Mouse (Mus musculus) cerebellum, adult 9-10 months (tissue): ENCODE data around the gene Nfatc3.
A peak's percentile ranks its signal among the peaks of the same experiment; 100 is the strongest.

ENCODE experiments used
- DNase-seq: peaks from one replicate; pipeline ENCODE4 v3.0.0; 2022

Nfatc3 gene

DNA sequence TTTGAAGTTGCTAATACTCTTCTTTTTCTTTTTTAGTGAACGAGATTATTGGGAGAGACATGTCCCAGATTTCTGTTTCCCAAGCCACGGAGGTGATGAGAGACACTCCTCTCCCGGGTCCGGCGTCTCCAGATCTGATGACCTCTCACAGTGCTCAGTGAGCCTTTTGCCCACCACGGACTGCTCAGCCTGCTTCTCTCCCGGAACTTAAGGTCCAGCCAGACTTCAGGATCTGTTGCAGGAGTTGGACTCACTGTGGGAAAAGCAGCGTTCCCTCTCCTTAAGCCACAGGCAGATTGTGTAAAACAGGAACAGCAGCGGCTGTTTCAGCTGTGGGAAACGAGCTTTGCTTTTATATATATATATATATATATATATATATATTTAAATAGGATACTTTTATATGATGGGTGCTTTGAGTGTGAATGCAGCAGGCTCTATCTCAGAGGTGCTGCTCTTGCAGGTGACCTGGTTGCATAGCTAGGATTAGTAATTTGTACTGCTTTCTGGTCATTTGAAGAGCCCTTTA is 69.3 kb downstream of the Nfatc3 start:
- no peak for DNase-seq

DNA sequence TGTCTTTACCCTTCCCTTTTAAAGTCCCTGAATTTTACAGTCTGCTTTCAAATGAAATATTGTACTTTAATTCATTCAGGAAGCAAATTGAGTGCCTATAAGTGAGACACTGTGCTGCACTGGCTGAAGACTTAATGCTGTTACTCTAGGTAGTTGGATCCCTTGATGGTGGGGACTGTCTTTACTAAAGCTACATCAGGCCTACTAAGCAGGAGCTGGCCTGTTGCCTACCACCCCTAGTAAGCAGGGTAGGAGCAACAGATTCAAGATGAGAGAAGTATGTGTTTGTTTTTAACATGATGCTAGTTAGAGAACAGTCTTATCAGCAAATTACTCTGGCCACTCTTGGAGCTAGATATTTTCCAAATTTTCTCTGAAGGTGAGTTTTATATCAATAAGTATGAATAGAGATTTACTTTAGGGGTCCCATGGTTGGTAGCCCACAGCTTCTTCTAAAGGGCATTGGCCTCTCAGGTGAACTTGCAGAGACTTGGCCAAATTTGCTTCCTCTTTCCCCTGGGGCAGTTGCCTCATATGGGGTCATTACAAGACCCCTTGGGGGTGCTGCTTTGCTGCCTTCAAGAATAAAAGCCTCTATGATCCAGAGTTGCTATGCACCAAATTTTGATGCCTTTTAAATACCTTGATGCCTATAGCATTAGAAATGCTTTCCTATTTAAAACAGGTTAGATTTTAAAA is 70.7 kb downstream of the Nfatc3 start:
- peak; percentile 7 for DNase-seq

DNA sequence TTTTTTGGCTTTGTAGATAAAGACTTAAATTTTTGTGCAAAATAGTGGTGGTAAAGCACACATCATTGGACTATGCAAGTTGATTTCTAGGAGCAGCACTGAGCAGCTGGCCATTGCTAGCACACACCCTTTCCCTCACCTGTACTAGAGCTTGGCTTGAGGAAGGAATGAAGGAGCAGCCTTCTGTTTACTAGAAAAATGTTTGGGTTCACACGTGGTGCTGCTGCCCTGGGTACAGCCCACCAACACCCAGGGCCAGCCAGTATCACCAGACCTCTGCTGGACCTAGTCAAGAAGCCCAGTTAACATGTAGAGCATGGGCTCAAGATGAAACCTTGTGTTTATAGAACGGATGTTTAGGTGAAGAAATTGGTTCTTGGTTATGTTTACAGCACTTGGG is 71.4 kb downstream of the Nfatc3 start:
- DNase-seq = no peak

DNA sequence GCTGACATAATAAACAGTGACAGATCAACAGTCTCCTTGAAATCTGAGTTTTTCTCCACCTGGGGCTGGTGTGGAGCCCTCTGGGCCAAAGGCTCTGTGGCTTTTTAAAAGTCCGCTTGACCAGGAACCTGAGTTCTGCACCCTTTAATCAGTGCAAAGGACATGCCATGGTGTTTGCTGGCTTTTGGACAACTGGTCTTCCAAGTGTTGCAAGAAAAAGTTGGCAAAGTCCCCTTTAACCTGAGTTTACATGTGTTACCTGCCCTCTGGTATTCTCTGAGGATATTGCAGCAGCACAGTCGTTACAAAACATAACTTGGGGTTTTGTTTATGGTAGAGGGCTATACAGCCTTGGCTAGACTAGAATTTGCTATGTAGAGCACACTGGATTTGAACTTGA is 71.9 kb downstream of the Nfatc3 start:
- no peak for DNase-seq

- no peak for DNase-seq
Measured at GRCm38 (mm10) chr8:106131021-106131420, 72.4 kb downstream of the Nfatc3 start.

DNA sequence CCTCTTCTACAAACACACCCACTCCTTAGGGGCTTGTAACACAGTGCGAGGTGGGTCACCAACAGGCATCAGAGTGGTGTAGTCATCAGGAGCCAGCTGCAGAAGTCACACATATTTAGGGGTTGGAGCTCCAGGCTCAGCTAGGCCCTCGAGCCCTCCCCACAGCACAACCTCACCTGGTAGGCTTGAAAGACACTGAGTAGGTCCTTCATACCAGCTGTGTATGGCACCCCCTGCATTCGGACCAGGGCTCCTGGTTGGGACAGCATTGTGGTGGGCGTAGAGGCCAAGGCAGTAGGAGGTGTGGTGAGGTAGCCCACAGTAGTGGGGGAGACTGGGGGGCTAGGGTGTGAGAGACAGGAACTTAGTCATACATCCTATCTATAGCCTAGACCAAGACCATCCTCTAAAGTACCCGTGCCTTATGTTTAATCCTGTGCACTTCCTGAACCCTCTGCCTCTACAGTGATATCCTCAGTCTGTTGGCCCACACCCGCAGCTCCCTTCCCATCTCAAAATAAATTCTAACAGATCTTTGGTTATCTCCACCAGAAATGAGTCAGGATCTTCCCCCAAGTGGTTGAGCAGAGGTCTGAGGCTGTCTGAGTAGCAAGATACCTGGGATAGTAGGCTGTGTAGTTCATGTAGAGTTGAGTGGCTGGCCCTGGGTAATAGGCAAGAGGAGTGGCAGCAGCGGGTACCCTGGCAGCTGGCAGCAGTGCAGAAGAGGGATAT is 73.0 kb downstream of the Nfatc3 start:
- no peak for DNase-seq

- DNase-seq = no peak
Measured at GRCm38 (mm10) chr8:106132356-106132755, 73.7 kb downstream of the Nfatc3 start.

DNA sequence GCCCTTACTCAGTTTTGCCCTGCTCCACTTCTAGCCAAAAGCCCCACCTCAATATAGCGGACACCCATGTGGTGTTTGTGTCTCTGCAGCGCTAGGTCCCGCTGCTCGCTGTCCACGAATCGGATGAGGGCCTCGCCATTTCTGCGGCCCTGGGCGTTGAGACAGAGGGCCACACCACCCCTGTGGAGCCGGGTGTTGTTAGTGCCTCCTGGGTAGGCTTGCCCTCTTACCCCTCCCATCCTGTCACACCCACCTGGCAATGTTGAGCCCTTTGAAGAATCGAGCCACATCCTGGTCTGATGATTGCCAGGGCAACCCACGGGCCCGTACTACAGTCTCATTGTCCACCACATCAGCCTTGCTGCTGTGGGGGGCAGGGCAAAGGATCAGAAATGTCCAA is 74.9 kb downstream of the Nfatc3 start:
- no peak for DNase-seq

GRCm38 (mm10) chr8:106133946-106134345 is 75.3 kb downstream of the Nfatc3 start:
- DNase-seq = no peak

DNA sequence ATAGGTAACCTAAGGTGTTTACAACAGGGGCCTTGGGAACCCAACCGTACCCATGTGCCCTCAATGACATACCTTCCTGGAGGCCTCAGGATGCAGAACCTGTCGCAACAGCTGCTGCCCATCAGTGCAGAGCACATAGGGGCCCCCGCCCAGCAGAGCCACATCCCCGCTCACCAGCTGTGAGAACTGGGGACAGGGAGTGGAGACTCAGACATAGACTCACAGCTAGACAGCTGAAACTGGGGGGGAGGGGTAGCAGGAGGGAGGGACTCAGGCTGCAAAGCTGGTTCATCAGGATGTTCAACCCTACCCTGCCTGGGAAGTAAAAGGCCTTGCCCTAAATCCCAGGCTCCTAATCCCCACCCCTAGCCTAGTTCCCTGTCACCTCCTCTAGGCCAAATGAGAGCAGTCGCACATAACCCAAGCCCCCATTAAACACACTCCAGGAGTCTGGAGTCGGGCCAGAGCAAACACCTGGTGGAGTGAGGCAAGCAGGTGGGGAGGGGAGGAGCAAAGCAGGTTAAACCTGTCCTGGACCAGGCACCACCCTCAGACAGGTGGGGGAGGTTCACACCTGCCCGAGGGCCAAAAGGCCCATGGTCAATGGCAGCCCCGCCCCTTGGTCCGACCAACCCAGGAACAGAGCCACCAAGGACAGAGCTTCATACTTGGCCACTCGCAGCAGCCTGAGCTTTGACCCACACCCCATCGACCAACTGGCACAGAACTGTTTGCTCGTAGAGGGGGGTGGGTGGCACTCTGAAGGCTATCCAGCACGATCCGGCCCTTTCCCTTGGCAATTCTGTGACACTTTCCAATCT is 76.3 kb downstream of the Nfatc3 start:
- DNase-seq = no peak

GRCm38 (mm10) chr8:106135672-106136071 is 77.0 kb downstream of the Nfatc3 start:
- DNase-seq = no peak

- no peak for DNase-seq
Measured at GRCm38 (mm10) chr8:106136156-106137130, 77.8 kb downstream of the Nfatc3 start, which contains the start of gene Esrp2. Gene Esrp2 (minus strand): TSS chr8:106136974.

DNA sequence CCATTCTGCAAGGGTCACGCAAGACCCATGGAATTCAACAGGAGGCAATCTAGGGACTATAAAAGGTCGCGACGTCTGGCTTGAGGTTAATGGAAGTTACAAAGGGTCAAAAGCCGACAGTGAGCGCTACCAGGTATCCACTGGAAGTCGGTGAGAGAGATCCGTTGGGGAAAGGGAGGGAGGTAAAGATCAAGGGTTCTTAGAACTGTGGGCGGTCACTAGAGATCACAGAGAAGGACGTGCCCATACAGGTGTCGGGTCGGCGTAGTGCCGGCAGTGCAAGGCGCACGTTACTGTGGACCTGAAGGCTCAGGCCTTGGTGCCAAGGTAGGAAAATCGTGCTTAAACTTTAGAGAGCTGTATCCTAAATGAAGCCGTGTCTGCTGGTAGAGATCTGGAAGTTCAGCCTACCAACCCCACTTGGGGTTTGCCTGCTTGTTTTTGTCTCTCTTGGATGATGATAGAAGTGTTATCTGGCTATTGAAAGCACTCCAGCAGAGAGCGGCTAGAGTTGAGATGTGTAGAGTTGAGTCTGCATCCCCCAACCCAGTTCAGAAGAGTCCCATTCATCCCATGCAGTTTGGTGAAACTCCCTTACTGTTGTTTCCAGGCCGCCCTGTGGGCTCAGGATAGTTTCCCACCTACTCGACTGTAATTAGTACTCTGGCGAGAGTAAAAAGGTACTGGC is 78.7 kb downstream of the Nfatc3 start:
- DNase-seq = no peak

DNA sequence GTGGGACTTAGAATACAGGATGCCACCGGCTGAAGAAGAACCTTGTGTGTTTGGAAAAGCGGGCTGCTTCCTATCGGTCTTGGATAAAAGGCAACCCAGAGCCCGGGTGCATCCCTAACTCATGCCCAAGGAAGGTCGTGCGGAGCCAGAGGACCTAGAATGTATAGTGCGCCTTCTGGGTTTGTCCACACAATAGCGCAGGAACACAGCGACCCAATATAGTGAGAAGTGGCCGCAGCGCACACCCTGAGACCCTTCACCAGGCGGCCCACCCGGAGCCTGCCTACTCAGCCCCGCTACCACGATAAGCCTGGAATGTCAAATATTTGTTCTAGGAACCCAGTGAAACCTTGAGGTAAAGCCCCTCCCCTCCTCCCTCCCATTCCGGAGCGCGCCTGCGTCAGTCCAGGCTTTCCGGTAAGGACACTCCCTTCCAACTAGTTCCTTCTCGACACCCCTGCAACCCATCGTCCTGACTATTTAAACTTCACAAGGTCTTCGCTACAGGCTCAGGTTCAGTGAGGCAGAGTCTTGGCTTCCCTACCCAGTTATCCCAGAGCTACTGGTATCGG is 79.4 kb downstream of the Nfatc3 start:
- no peak for DNase-seq

DNA sequence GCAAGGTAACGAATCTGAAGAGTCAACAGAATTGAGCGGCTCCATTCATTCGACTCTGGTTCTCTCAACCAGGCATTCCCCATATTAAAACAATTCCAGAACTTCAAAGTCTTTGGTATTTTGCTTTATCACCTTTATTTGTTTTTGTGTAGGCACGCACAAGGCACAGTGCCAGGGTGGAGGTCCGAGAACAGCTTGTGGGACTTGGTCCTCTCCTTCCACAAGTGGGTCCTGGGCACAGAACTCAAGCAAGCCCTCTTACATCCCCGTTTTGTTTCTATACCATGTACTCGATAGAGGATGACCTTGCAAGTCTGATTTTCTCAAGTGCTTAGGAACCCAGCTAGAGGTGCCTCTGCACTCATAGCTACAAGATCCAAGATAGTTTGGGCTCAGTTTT is 80.0 kb downstream of the Nfatc3 start:
- no peak for DNase-seq

GRCm38 (mm10) chr8:106140191-106140590 is 81.6 kb downstream of the Nfatc3 start:
- no peak for DNase-seq

GRCm38 (mm10) chr8:106140769-106141168 is 82.1 kb downstream of the Nfatc3 start:
- DNase-seq = peak; percentile 83

DNA sequence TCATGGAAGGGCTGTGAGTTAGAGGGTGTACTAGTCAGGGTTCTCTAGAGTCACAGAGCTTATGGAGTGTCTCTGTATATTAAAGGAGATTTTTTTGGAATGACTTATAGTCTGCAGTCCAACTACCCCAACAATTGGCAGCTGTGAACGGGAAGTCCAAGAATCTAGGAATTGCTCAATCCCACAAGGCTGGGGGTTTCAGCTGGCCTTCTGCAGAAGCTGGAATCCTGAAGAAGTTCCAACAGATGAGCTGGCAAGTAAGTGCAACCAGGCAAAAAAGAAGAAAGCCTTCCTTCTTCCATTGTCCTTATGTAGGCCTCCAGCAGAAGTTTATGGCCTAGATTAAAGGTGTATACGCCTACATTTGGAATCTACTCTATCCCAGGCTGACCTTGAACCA is 86.7 kb downstream of the Nfatc3 start:
- DNase-seq = no peak

DNA sequence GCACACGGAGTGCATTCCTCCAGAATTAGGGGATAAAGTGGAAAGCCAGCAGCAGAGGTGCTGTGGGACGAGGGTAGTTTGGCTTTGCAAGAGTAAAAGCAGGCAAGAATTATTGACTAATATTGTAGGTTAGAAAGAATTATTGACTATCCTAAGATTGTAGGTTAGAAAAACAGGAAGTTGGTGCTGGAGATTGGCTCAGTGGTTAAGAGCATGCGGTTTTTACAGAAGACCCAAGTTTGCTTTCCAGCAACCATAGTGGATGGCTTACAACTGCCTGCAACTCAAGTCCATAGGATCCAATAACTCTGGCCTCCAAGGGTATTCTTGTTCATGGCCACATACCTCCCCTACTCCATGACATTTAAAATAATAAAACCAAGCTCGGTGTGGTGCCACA is 87.4 kb downstream of the Nfatc3 start:
- DNase-seq = no peak

- no peak for DNase-seq
Measured at GRCm38 (mm10) chr8:106147868-106148565, 89.4 kb downstream of the Nfatc3 start.

DNA sequence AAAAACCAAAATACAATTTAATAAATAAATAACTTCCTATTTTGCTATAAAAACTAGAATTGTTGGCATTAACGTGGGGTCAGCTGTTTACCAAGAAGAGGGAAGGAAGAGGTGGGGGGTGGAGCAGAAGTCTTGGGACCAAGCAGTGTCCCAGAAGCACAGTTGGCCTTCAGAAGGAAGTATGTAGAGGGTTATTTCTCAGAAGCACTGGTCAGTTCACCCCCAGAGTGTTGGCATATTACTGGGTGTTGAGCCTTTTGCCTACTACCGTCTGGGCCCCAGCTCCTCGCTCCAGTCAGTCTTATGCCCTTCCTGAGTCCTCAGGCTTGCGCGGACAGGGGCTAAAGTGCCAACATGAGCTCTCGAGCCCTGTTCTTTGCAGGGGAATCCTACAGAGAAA is 90.4 kb downstream of the Nfatc3 start:
- DNase-seq = no peak
